Mouse (Mus musculus) right cerebral cortex, adult 18-20 months (tissue): ENCODE data around the gene Bdnf.

Source experiments
- DNase-seq: peaks from one replicate; pipeline ENCODE4 v3.0.0; 2022; ENCODE audit warnings: mixed read lengths

Gene Bdnf

DNA sequence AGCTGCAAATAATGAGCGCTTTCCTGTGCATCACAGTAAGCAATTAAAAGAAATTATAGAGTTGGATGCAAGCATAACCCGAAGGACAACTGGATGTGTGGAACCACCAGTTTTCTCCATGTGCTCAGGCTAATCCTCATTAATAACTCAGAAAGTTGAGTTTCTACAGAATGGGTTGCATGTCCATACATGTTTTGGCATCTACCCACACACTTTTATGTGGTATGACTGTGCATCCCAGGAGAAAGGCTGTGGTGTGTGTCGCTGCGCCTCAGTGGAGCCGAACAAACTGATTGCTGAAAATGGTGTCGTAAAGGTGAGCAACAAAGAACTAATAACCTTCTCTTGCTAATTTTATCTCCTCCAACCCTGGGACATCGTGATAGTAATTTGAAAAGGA, 34.8 kb downstream of the Bdnf start:
- no peak for DNase-seq

- DNase-seq, result peak; percentile 15
Measured at GRCm38 (mm10) chr2:109711049-109711448, 36.5 kb downstream of the Bdnf start.

GRCm38 (mm10) chr2:109725261-109725660, 50.8 kb downstream of the Bdnf start:
- DNase-seq, result no peak

DNA sequence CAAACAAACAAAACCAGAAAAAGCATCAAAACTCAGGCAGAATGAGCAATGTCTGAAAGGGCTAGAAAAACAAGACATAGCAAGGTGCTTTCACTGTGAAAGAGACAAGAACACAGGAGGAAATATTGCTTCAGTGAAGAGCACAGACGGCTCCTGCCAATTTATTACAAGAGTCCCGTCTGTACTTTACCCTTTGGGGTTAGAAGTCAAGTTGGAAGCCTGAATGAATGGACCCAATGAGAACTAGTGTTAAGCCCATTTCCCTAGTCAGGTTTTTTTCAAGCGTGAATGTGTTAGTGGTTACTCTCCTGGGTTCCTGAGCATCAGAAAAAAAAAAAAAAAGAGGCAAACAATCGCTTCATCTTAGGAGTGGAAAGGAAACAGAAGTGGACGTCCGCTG, 51.3 kb downstream of the Bdnf start:
- no peak for DNase-seq

- DNase-seq, result no peak
Measured at GRCm38 (mm10) chr2:109729221-109729620, 54.7 kb downstream of the Bdnf start.

DNA sequence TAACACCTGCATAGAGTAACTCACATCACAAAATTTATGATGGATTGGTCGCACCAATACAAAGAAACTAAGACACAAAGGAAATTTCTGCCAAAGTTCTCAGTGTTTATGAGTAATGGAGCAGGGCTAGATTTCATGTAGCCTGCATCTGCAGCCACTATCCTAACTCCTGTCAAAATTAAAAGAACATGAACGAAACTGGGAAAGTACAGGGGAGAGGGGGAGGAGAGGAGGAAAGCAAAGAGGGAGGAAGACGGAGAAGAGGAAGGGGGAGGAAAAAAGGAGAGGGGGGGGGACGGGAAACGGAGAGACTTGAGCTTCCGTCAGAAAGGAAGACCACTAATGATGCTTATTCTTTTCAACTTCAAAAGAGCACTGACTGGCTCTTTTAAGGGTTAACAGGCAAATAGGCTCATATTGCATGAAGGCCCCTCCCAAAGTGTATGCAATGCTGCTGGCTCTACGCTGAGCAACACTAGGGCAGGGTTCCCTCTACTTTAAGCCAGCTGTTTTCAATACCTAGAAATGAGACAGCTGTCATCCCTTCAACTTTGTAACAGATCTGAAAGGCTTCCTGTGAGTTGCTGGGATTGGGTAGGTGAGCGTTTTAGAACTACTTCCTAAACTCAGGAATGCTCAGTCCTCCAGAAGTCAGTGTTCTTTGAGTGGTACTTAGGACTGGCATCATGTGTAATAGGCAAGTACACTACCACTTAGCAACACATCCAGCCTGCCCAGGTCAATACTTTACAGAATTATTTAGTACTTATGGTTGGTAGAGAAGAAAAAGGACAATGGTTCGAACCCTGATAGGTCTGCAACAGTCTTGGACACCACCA, 58.9 kb downstream of the Bdnf start:
- DNase-seq, result no peak

GRCm38 (mm10) chr2:109734228-109734627, 59.7 kb downstream of the Bdnf start:
- DNase-seq, result no peak

DNA sequence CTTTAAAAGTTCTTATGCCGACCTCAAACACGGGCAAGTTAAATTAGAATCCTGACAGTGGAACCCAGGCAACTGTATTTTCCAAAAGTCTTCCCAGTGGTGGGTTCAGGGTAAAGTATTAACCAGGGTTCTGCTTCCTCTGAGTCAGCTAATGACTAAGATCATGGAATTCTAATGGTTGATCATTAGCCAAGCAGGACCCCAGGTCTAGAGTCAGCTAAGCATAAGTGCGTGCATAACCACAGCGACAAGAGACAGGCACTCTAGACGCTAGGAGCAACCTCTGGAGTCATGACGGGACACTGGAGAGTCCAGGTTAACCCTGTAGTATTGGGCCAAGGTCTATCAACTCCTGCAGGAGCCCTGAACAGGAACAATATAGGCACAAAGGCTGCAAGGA, 60.2 kb downstream of the Bdnf start:
- DNase-seq, result no peak

- DNase-seq, result no peak
Measured at GRCm38 (mm10) chr2:109735347-109735746, 60.8 kb downstream of the Bdnf start.

DNA sequence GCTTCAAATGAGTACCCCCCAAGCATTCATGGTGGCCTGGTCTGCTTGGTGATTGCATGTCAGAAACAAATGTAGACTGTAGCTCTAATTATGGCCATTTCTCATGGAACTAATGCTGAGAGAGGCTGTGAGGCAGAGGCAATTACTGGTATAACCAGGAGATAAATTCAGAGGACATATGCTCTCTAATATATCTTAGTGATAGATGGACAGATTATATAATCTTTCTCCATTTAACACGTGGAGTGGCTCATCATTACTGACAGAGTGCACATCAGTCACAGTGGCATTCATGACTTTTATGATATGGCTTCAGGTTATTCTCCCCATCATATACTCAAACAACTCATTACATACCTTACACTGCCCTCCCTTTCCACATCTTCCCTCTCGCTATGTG, 61.8 kb downstream of the Bdnf start:
- DNase-seq, result no peak

DNA sequence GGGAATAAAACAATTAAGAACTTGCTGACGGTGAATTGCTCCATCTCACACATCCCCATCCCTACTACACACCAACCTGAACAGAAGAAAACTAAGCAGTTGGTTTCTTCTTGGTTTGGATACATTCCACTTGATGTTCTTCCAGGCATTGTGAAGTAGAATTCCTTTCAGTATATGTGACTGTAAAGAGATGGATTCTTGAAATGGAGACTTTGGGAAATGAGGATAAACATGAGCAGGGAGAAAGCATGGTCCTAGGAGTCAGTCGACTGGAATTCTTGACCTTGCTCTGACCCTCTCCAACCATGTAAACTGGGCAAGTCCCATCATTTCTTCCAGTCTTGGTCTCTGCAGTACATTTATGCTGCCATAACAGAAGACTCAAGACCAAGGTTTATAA, 63.8 kb downstream of the Bdnf start:
- DNase-seq, result no peak

GRCm38 (mm10) chr2:109743208-109743960, 68.9 kb downstream of the Bdnf start:
- DNase-seq, result no peak

GRCm38 (mm10) chr2:109746223-109746622, 71.7 kb downstream of the Bdnf start:
- DNase-seq, result no peak

- no peak for DNase-seq
Measured at GRCm38 (mm10) chr2:109748412-109748811, 73.9 kb downstream of the Bdnf start.

DNA sequence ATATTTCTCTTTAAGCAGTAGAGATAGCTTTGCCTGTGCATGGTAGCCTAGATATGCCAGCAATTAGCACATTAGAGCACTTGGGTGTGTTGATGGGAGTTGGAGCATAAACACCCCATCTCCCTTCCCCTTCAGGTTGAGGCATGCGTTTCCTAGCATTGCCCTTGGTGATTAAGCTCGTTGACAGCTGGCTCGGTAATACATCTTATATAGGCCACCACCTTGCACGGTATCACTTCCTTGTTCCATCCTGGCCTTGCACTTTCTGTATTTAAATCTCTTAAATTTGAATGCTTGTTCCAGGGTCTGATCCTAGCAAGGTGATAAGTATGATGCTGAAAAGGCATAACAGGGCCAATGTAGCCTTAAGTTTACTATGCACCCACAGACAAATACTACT, 74.3 kb downstream of the Bdnf start:
- no peak for DNase-seq

DNA sequence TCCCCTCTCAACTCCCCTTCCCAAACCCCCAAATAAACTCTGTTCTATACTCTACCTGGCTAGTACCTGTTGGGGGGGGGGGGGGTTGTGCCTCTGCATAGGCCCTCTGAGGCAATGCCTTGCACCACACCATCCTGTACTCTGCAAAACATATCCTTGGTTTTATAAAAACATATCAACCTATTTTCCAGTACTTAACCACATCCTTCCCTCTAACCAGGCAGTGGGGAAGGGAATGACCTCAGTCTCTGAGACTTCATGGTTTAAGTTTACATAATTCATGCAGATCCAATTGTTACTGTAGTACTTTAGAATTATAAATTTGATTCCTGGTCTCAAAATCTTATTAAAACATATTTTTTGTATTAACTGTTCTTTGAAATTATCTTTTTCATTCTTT, 75.5 kb downstream of the Bdnf start:
- no peak for DNase-seq

- no peak for DNase-seq
Measured at GRCm38 (mm10) chr2:109750484-109750883, 76.0 kb downstream of the Bdnf start.

DNA sequence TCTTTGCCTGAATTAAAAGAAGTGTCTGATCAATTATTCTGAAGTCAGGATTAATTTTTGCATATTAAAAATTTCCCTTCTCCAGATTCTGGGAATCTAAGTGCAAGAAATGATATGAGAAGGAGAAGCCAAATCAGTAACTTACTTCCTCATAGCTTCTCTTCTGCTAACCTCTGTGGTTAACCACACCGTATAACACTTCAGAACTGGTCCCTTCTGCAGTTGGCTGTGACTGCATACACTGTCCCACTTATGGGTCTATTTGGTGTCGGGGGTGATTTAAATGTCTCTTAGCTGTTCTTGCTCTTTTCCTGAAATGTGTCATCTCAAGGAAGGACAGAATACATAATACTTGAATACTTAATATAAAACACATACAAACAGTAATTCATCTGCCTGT, 81.8 kb downstream of the Bdnf start:
- no peak for DNase-seq

DNA sequence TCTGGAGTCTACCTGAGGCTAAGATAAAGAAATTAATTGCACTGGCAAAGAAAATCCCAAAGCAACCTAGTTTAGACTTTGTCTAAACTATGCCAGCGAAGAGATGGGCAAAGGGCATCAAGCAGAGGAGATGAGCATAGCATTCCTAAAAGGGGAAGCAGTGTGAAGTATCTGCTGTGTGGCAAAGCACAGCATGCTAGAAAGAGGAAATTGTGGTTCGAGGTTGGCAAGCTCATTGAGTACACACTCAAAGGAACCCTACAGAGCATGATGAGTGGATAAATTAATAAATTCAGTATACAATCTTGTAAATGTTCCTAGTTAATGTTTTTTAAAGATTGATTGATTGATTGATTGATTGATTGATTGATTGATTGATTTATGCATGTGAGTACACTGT, 92.3 kb downstream of the Bdnf start:
- DNase-seq, result no peak

- no peak for DNase-seq
Measured at GRCm38 (mm10) chr2:109768814-109769213, 94.3 kb downstream of the Bdnf start.

DNA sequence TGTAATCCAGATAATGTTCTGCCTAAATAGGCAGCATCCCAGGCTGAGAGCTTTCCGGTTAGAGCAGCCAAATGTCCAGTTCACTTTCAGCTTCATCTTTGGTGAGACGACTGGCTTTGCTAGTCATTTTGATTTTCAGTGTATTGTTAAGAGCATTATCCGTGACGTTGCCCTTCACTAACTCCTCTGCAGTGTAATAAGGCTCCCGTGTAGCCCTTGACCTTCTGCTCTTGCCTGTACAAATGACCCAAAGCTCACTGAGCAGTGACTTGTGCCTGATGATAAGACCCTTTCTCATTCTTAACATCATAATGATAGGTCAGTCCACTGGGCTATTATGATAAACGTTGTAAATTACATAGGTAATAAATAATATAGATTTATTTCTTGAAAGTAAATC, 101.9 kb downstream of the Bdnf start:
- no peak for DNase-seq
